Mouse (Mus musculus): ENCODE measurements around the gene Adam33. TPM values are rescaled to one million over a fixed set of nuclear protein-coding genes. Genes with fewer than 3 reads are reported as not detected.
"Not testable (repeated sequence)": the region's sequence is repeated elsewhere in the genome, so short reads cannot be mapped to it uniquely, and the experiment has no call there.

Adam33 gene
- total RNA-seq, 1 experiment from 2014 or later, result 3.8 TPM

- DNase-seq, result no peak
Observed at GRCm38 (mm10) chr2:131056191-131056590, 7.4 kb downstream of the Adam33 start.

DNA sequence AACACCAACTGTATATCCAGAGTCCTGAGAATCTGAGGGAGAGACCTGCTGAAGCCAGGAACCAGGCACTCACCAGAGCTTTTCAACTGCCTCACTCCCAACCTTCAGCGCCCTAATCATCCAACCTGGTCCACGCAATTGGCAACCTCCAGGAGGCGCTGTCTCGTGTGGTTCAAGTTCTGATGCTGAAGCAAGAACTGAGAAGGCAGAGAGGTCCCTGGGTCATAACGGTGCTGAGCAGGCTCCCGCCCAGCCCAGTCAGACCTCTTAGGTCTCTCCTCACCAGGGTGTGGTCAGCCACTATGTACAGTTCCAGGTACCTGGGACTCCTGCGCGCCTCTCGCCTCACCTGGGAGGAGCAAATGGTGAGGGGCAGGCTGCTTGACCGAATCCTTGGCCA, 8.0 kb downstream of the Adam33 start:
- peak; percentile 41 for DNase-seq

DNA sequence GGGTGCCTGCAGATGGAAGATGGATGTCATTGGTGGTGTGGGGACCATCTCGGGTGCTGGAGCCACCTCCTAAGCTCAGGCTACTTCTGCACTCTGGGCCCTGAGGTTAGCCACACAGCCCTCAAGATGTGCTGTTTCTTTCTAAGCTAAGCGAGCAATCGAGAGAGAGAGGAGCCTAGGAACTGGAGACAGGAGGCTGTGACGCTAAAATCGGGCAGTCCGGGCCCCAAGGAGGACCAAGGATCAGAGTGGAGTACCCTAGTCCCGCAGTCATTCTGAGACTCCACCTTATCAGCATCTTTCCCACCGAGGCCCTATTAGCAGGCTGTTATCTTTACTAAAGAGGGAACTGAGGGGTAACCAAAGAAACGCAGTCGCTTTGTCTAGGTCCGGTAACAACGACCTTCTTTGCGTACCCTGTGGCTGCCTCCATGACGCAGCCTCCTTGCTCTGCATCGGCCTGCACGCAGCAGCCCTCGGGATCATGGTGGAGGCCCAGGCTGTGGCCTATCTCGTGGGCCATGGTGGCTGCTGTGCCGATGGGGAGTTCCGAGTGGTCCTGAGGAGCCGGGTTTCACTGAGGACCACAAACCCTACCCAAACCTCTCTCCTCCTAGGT, 8.9 kb downstream of the Adam33 start:
- no peak for DNase-seq

- no peak for DNase-seq
Observed at GRCm38 (mm10) chr2:131053851-131054645, 9.6 kb downstream of the Adam33 start.

DNA sequence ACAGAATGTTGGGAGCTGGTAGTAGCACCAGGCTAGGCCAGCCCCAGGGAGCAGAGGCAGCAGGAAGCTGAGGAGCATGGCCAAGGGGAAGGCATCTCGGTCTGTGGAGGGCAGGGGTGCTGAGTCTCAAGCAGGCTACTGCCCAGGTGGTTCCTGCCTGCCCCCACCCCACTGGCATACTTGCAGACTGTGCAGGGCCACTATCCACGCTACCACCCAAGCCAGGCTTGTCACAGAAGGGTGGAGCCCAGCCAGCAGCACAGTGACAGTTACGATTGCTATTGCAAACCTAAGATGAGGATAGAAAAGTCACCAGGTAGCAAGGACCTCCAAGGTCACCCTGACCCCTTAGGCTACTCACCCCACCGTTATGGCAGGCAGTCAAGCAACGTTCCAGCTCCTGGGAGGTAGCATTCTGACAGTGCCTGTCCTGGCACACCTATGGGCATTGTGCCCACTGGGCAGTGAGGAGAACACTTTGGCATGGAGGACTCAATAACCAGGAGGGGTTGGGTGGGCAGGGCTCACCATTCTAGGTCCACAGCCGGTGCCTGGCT, 10.7 kb downstream of the Adam33 start:
- DNase-seq, result no peak

GRCm38 (mm10) chr2:131052043-131052442, 11.6 kb downstream of the Adam33 start:
- DNase-seq, result no peak

GRCm38 (mm10) chr2:131046025-131046424, 17.6 kb downstream of the Adam33 start:
- DNase-seq, result no peak

GRCm38 (mm10) chr2:131044989-131045720, 18.5 kb downstream of the Adam33 start:
- DNase-seq, result no peak

DNA sequence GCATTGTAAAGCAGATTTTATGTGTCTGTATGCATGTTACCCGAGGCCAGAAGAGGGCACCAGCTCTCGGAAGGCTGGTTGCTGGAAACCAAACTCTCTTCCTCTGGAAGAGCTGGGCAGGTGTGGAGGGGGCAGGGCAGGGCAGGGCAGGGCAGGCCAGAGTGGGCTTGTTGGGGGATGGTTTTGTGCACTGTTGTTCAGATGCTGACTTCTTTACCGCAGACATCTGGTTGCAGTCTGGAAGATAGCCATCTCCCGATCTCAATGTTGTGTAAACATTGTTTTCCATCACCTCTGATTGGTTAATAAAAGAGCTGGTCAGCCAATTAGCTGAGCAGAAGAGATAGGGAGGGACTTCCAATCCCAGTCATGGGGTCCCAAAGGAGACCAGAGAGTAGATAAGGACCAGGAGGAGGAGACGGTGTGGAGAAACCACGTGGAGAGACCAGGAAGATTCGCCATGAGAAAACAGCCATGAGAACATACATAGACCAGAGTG, 19.2 kb downstream of the Adam33 start:
- no peak for DNase-seq

GRCm38 (mm10) chr2:131042988-131043387, 20.6 kb downstream of the Adam33 start, which contains the start of gene Gfra4:
Gfra4 (minus strand) TSS chr2:131043088.
- no peak for DNase-seq

- peak; percentile 43 for DNase-seq
Observed at GRCm38 (mm10) chr2:131040854-131041825, 22.5 kb downstream of the Adam33 start.

- DNase-seq, result no peak
Observed at GRCm38 (mm10) chr2:131038675-131039074, 24.9 kb downstream of the Adam33 start.

DNA sequence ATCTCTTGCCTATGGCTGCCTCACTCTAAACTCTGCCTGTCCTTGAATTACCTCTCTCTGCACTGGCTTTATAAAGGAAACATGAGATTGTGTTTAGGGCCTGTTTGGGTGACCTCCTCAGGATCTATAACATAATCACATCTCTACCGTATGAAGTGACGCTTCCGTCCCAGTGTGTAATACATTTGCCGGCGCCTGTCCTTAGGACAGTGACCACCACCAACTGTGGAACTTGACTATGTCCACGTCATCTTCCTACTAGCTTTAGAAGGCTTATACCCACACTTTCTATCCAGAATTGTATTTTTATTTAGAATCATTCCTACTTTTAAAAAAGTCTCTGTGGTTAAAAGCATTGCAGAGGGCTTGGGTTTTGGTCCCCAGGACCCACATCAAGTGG, 25.4 kb downstream of the Adam33 start:
- no peak for DNase-seq

- DNase-seq, result no peak
Observed at GRCm38 (mm10) chr2:131037226-131037990, 26.2 kb downstream of the Adam33 start.

DNA sequence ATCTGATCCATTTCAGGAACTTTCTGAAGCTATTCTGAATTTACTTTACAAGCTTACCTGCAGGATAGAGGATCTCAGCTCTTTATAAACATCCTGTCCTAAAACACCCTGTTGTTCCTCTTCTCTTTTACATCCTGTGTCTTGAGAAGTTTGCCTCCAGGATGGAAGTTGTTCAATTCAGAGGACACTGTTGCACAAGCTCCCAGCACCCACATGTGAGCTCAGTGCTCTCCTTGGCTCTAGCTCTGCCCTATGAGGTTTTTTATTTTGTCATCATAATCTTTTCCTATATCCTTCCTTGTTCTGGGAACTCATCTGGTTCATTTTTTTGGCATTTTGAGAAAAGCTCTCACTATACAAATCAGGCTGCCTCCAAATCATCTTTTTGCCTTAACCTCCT, 26.9 kb downstream of the Adam33 start:
- DNase-seq, result no peak

DNA sequence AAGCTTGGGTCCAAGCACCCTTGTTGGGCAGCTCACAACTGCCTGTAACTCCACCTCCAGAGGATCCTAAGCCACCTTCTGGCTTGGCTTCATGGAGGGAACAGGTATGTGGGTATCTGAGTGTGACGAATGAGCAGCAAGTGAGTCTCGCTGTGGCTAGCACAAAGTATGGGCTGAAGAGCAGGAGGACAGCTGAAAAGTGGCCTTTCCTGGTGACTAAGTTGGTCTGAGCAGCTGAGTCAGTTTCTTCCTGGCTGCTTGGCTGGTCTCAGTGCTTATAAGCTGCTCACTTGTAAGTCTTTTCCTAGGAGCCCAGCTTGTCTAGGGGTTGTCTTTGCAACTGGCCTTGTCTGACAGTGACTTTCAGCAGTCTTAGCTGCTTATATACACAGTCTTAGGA, 27.3 kb downstream of the Adam33 start:
- no peak for DNase-seq

GRCm38 (mm10) chr2:131031406-131031805, 32.2 kb downstream of the Adam33 start:
- DNase-seq, result not testable (repeated sequence)

DNA sequence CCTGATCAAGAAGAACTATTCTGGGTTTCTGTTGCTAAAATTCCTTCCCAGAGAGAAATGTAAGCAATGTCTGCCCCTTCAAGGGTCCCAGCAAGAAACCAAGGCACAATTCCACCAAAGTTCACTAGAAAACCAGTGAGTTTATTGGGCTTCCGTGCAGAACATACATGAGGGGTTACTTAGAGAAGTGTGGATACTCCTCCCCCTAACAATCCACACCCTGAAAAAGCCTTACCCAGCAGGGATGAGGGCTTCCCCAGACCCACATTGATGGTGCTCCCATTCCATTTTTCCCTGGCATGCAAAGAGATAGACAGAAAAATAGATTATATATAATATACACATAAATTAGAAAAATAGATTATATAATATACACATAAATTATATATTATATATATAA, 32.6 kb downstream of the Adam33 start:
- DNase-seq, result no peak

GRCm38 (mm10) chr2:131030561-131030960, 33.1 kb downstream of the Adam33 start:
- no peak for DNase-seq

Measured in adrenal gland, postnatal 25 days (tissue).